Mouse (Mus musculus) ES-E14 (cell line): Measurements from ENCODE around the gene Fam213b. TPM values are rescaled to one million over a fixed set of nuclear protein-coding genes. Genes with fewer than 3 reads are reported as not detected.

Experiments used
- DNase-seq: peaks from one replicate; pipeline ENCODE4 v3.0.0-alpha.2; 2013; ENCODE audit warnings: low read depth, low spot score
- H3K27ac ChIP-seq: 2 replicates; pipeline ENCODE4 v1.5.1; 2012; ENCODE audit warnings: low read depth, mild to moderate bottlenecking, low read length, moderate library complexity, mixed read lengths; ENCODE audit not compliant: poor library complexity, insufficient read depth, severe bottlenecking
- H3K36me3 ChIP-seq: 2 replicates; pipeline ENCODE4 v1.6.1; 2012; ENCODE audit warnings: mild to moderate bottlenecking, low read length, moderate library complexity, mixed read lengths; ENCODE audit not compliant: control insufficient read depth, poor library complexity, insufficient read depth, severe bottlenecking
- H3K4me1 ChIP-seq, 2 experiments: fragments of 150-350 bp in 1 of 2; sonication (generic) in 1 of 2; 2 replicates each; pipeline ENCODE4 v1.6.1; 2012; ENCODE audit warnings: low read length in 2 of 2, mild to moderate bottlenecking in 1 of 2, mixed read lengths in 1 of 2; ENCODE audit not compliant: control insufficient read depth in 2 of 2, insufficient read depth in 2 of 2, poor library complexity in 1 of 2
- H3K4me3 ChIP-seq, 2 experiments: fragments of 150-350 bp in 1 of 2; sonication (generic) in 1 of 2; 2 replicates each; pipeline ENCODE4 v1.5.1; 2012; ENCODE audit warnings: low read length in 2 of 2, low read depth in 1 of 2, mild to moderate bottlenecking in 1 of 2, mixed read lengths in 1 of 2; ENCODE audit not compliant: insufficient read depth in 1 of 2, poor library complexity in 1 of 2, severe bottlenecking in 1 of 2
- H3K9ac ChIP-seq: 2 replicates; pipeline ENCODE4 v1.6.1; 2012; ENCODE audit warnings: low read depth, mild to moderate bottlenecking, low read length, mixed read lengths; ENCODE audit not compliant: poor library complexity, insufficient read depth, severe bottlenecking
- H3K9me3 ChIP-seq: fragments of 150-350 bp; sonication (generic); 2 replicates; pipeline ENCODE4 v1.6.1; 2012; ENCODE audit warnings: low read depth, mild to moderate bottlenecking, low read length; ENCODE audit not compliant: control insufficient read depth, insufficient read depth
- CHD2 ChIP-seq: IDR thresholded peaks from 2 replicates; pipeline ENCODE4 v1.6.1; 2014; ENCODE audit warnings: mild to moderate bottlenecking, low read depth, low read length, inconsistent platforms
- HCFC1 ChIP-seq: IDR thresholded peaks from 2 replicates; pipeline ENCODE4 v1.6.1; 2012; ENCODE audit warnings: low read length, inconsistent platforms, borderline replicate concordance; ENCODE audit not compliant: insufficient read depth
- MAFK ChIP-seq: IDR thresholded peaks from 2 replicates; pipeline ENCODE4 v1.6.1; 2014; ENCODE audit warnings: mild to moderate bottlenecking, low read depth, low read length, inconsistent platforms; ENCODE audit not compliant: insufficient read depth
- ZC3H11A ChIP-seq: IDR thresholded peaks from 2 replicates; pipeline ENCODE4 v1.6.1; 2012; ENCODE audit warnings: low read depth, mild to moderate bottlenecking, inconsistent platforms, low read length, borderline replicate concordance
- ZNF384 ChIP-seq: IDR thresholded peaks from 2 replicates; pipeline ENCODE4 v1.6.1; 2012; ENCODE audit warnings: low read depth, low read length, inconsistent platforms
- in situ Hi-C, 2 experiments: fragments of 600-800 bp; cut with MboI; formaldehyde crosslinking; loops; one replicate each; pipeline ENCODE4 v1.15.1; 2025; ENCODE audit warnings: low sequenced_read_pairs in 2 of 2, inconsistent platforms in 1 of 2; ENCODE audit not compliant: unreplicated experiment in 2 of 2
- total RNA-seq: library from RNA; depleted of rRNA; stranded (reverse); fragments of 300-350 nt; gene quantifications from 2 replicates; pipeline ENCODE4 v1.2.3, GENCODE M21; 2012

Gene Fam213b
- total RNA-seq, 1 experiment, result 15.7 TPM

DNA sequence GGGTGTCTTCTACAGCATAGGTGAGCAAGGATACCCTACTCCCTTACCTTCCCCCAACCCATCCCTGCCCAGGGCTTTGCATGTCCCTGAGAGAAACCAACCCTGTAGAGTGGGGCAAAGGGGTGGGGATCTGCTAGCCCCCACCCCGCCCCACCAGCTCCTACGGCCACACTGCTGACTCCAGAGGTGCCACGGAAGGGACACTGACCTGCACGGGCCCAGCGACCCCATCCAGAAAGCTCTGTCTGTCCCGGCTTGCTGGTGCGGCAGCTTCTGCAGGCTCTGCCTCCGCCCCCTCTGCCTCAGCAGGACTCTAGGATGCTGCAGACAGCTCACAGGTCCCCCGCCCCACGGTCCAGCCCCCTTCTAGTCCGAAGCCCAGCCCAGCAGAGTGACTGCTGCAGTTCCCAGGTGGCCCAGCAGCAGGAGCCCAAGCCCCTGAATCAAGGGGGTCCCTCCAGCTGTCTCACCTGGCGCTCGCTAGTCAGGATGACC is 27.1 kb downstream of the Fam213b start:
- H3K27ac ChIP-seq, result no peak overlapping the region
- no peak overlapping the region for H3K9ac ChIP-seq
- H3K9me3 ChIP-seq, result no peaks in the 10 kb centered on the region
- TF ChIP-seq MAFK, result 0 out of 2 replicates have a peak, but pooled peaks have one; percentile 11
- TF ChIP-seq CHD2, result no peak
- peak; percentile 71 for DNase-seq
- H3K36me3 ChIP-seq, result no peaks in the 10 kb centered on the region
- peak overlapping the region in 1 of 2 experiments; percentile 39; a peak in 1 of 4 replicates for H3K4me3 ChIP-seq
- peaks cover 0 to 10% of the 10 kb centered on the region in 2 experiments; a peak in 1 of 4 replicates for H3K4me1 ChIP-seq
- in situ Hi-C loops, result no loop called here

DNA sequence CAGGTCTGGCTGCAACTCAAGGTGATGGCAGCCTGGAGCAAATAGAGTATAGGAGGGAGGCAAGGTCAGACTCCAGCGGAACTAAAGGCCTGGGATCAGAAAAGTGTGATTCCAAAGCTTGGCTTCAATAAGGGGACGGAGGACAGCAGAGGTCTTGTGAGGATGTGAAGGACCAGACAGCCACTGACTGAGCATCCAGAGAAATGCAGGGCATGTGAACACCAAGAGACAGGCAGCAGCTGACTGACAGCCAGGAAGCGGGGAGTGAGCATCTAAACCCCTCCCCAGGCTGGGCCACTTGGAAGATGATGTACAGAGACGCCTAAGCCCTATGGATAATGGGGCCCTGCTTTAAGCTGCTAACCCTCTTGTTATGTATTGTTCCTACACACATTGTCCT is 28.2 kb downstream of the Fam213b start:
- Histone ChIP-seq H3K36me3 (no peaks in the 10 kb centered on the region), H3K27ac (no peak overlapping the region), H3K4me3 (no peak overlapping the region), H3K9ac (no peak overlapping the region), H3K4me1 (peaks cover 0 to 10% of the 10 kb centered on the region in 2 experiments; a peak in 1 of 4 replicates), H3K9me3 (no peaks in the 10 kb centered on the region)
- TF ChIP-seq CHD2, result no peak
- no peak for TF ChIP-seq ZC3H11A
- no peak for TF ChIP-seq ZNF384
- TF ChIP-seq HCFC1, result no peak
- no peak for TF ChIP-seq MAFK
- in situ Hi-C loops, result no loop called here
- no peak for DNase-seq

DNA sequence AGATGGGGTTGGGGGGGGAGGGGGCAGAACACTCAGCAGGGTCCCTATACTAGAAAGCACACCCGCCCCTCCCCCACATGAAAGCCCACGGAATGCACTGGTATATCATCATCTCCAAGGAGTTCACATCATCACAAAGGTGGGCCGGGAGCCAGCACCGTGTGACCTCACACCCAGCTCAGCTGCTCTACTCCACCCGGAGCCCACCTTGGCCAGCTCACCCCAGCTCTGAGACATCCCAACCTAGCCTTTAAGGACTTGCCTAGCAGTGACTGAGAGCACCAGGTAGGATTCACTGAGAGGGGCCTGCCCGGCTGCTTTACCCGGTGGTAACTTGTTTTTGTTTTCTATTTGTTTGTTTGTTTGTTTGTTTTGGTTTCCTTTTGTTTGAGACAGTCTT is 29.5 kb downstream of the Fam213b start, which contains the start of gene Mmel1:
Mmel1 (plus strand) TSS at position 146 of the 400 bp plus-strand sequence.
- in situ Hi-C loops, result no loop called here
- Histone ChIP-seq H3K9me3 (no peaks in the 10 kb centered on the region), H3K36me3 (no peaks in the 10 kb centered on the region), H3K4me3 (no peak within 1 kb of the TSS), H3K27ac (no peak within 1 kb of the TSS), H3K4me1 (peaks cover 0 to 10% of the 10 kb centered on the region in 2 experiments; a peak in 1 of 4 replicates), H3K9ac (no peak within 1 kb of the TSS)
- TF ChIP-seq MAFK (no peak), HCFC1 (no peak), CHD2 (no peak), ZC3H11A (no peak), ZNF384 (no peak)
- no peak for DNase-seq

DNA sequence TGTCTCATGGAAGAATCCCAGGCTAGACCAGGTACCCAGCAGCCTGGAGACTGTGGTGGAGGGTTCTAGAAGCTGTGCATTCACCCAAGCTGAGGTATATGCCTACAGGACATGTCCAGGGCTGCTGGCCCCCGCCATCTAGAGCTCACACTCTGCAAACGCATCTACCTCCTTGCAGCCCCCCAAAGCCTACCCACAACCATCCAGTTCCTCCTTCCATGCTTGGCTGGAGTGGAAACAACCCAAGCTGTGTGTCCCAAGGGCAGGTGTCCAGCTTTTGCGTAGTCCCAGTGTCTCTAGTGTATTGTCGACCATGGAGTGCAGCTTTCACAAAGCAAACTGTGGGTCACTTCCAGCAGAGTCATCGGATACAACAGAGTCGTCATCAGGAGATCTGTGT is 31.7 kb downstream of the Fam213b start:
- H3K4me3 ChIP-seq, result no peak overlapping the region
- in situ Hi-C loops, result no loop called here
- H3K4me1 ChIP-seq, result peaks cover 0 to 8% of the 10 kb centered on the region in 2 experiments; a peak in 1 of 4 replicates
- H3K27ac ChIP-seq, result no peak overlapping the region
- no peaks in the 10 kb centered on the region for H3K9me3 ChIP-seq
- no peak for DNase-seq
- no peaks in the 10 kb centered on the region for H3K36me3 ChIP-seq
- TF ChIP-seq MAFK, result no peak
- no peak for TF ChIP-seq ZC3H11A
- TF ChIP-seq CHD2, result no peak
- TF ChIP-seq ZNF384, result no peak
- no peak for TF ChIP-seq HCFC1
- no peak overlapping the region for H3K9ac ChIP-seq

DNA sequence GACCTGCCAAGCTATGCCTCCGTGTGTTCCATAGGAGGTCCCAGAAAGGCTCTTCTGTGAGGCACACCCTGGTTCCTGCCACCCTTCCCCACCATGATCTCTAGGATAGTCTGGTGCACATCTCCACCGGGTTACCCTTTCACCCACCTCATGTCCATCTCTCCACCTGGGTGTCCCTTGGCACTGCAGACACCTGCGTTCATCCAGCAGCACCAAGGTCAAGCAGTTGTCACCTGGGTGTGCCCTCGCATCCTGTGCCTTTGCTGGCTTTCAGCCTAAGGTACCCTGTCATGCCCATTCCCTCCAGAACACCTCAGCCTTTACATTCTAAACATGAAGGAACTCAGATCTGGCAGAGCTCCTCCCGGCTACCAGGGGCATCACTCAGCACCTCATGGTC is 32.5 kb downstream of the Fam213b start:
- Histone ChIP-seq H3K9ac (no peak overlapping the region), H3K36me3 (no peaks in the 10 kb centered on the region), H3K4me1 (peaks cover 0 to 2% of the 10 kb centered on the region in 2 experiments; a peak in 1 of 4 replicates), H3K27ac (no peak overlapping the region), H3K9me3 (no peaks in the 10 kb centered on the region), H3K4me3 (no peak overlapping the region)
- in situ Hi-C loops, result no loop called here
- no peak for DNase-seq
- TF ChIP-seq HCFC1, result no peak
